15 mouse cellular contexts compared by ENCODE assay signal in the genomic region with DNA sequence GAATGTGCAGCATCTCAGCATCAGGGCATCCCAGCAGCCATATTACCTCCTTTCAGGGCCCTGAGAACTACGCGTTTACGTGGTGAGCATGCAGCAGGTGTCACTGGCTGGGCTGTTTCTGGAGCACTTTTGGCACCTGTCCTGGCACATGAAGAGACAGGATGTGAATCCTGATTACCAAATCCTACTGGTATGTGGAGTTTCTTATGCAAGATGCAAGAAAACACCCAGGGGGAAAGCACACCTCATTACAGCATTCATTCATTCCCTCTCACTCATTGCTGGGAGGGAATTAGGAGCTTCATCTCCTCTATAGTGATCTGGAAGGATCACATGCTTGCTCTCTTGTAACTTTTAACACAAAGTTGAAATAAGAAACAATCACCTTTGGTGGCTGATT.
"Had no signal": no experiment of that assay in that cellular context is flagged by ENCODE, and none has a peak within 500 bp of the region (broad histone marks: within the 10 kb centered on the region; RNA-seq: fewer than 3 reads in every experiment).

No protein-coding gene starts in this region.

- DNase-seq: kidney, adult 11 months; kidney, adult 9 months; kidney, postnatal 36 days; layer of hippocampus, postnatal 36 days; liver, embryonic 13.5 days; right cerebral cortex, postnatal 25 days; spleen, adult 18-20 months; thymus, adult 2 months; thymus, postnatal 25 days had no signal

- H3K4me1 ChIP-seq: limb, embryonic 15.5 days; liver, embryonic 13.5 days; midbrain, embryonic 15.5 days; stomach, embryonic 15.5 days had no signal

- ATAC-seq: midbrain, embryonic 15.5 days had no signal

- H3K9ac ChIP-seq: limb, embryonic 15.5 days; liver, embryonic 13.5 days; midbrain, embryonic 15.5 days; stomach, embryonic 15.5 days had no signal

- H3K9me3 ChIP-seq: limb, embryonic 15.5 days; liver, embryonic 13.5 days; megakaryocyte, embryonic 14.5 days; midbrain, embryonic 15.5 days; stomach, embryonic 15.5 days had no signal

- H3K27ac ChIP-seq: kidney, postnatal 0 days; limb, embryonic 15.5 days; liver, embryonic 13.5 days; midbrain, embryonic 15.5 days; stomach, embryonic 15.5 days had no signal

- H3K27me3 ChIP-seq: limb, embryonic 15.5 days; liver, embryonic 13.5 days; megakaryocyte, embryonic 14.5 days; midbrain, embryonic 15.5 days; stomach, embryonic 15.5 days had no signal

- H3K36me3 ChIP-seq: limb, embryonic 15.5 days; liver, embryonic 13.5 days; midbrain, embryonic 15.5 days; stomach, embryonic 15.5 days had no signal

- H3K4me3 ChIP-seq: limb, embryonic 15.5 days; liver, embryonic 13.5 days; megakaryocyte, embryonic 14.5 days; midbrain, embryonic 15.5 days; stomach, embryonic 15.5 days had no signal

- H3K4me2 ChIP-seq: limb, embryonic 15.5 days; liver, embryonic 13.5 days; midbrain, embryonic 11.5 days; midbrain, embryonic 15.5 days; stomach, embryonic 15.5 days had no signal
